Mouse (Mus musculus): ENCODE measurements at regions not wholly inside any gene's neighbourhood (a gene's known extent, or its start where the extent isn't known, plus 50 kb on each side); places are given as distances from the start of the nearest gene placed in this dataset.

- DNase-seq = no peak
Measured at GRCm38 (mm10) chr15:64622591-64622990, 194.9 kb upstream of the Gm21798 start.

GRCm38 (mm10) chr15:64626359-64626758 lies 191.1 kb upstream of the Gm21798 start:
- peak; percentile 7 for DNase-seq

GRCm38 (mm10) chr15:64627258-64627657 lies 190.2 kb upstream of the Gm21798 start:
- peak; percentile 55 for DNase-seq

All from liver (tissue).